Mouse (Mus musculus) testis, adult 2 months (tissue): ENCODE measurements around the gene Mex3a.

Experiments
- CTCF ChIP-seq: fragments of 200-500 bp; IDR thresholded peaks from 2 replicates; pipeline ENCODE4 v1.5.1; 2012; ENCODE audit warnings: low read depth, mild to moderate bottlenecking, inconsistent platforms, low read length, moderate library complexity; ENCODE audit not compliant: control insufficient read depth, insufficient read depth, insufficient replicate concordance
- POLR2A ChIP-seq: fragments of 200-500 bp; IDR thresholded peaks from 2 replicates; pipeline ENCODE4 v1.6.1; 2012; ENCODE audit warnings: low read depth, mild to moderate bottlenecking, inconsistent platforms, low read length, moderate library complexity; ENCODE audit not compliant: control insufficient read depth

DNA sequence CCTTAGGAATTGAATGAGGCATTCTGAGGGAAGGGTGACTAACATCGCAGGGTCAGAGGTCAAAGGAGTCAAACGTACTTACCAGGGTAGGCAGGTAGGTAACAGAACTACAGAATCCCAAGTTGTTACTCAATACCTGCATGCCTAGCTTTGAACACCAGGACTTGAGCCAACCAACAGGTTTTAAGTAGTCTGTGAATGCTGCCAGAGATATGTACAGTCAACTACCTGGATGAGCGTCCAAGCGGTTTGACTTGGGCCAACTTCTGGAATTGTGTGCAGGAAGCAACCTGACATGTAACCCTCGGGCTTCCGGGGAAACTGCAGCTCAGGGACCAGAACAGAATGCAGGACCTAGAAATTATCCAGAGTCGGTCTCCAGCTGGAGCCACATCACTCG, 9.2 kb upstream of the Mex3a start:
- TF ChIP-seq CTCF (no peak), POLR2A (no peak)
